Mouse (Mus musculus) splenic B cell, adult 2 months (primary cell): ENCODE measurements around the gene Arhgap28.
"Not testable (repeated sequence)": the region's sequence is repeated elsewhere in the genome, so short reads cannot be mapped to it uniquely, and the experiment has no call there.

Source experiments
- DNase-seq: peaks from one replicate; pipeline ENCODE4 v3.0.0-alpha.2; 2011; ENCODE audit warnings: low read depth, low spot score
- H3K27me3 ChIP-seq: 2 replicates; pipeline ENCODE4 v1.6.1; 2012; ENCODE audit warnings: mild to moderate bottlenecking, low read length, moderate library complexity, mixed read lengths; ENCODE audit not compliant: control insufficient read depth, poor library complexity, insufficient read depth, severe bottlenecking
- H3K36me3 ChIP-seq: 2 replicates; pipeline ENCODE4 v1.6.1; 2012; ENCODE audit warnings: mild to moderate bottlenecking, low read length, moderate library complexity, mixed read lengths; ENCODE audit not compliant: control insufficient read depth, poor library complexity, insufficient read depth, severe bottlenecking

Gene Arhgap28

GRCm38 (mm10) chr17:67899376-67899775 lies 104.5 kb downstream of the Arhgap28 start:
- H3K27me3 ChIP-seq, result no peaks in the 10 kb centered on the region
- DNase-seq, result no peak
- no peaks in the 10 kb centered on the region for H3K36me3 ChIP-seq

- no peaks in the 10 kb centered on the region for H3K36me3 ChIP-seq
- no peaks in the 10 kb centered on the region for H3K27me3 ChIP-seq
- no peak for DNase-seq
These were observed 107.5 kb downstream of the Arhgap28 start for GRCm38 (mm10) chr17:67896413-67896812.

- Histone ChIP-seq H3K36me3 (no peaks in the 10 kb centered on the region), H3K27me3 (no peaks in the 10 kb centered on the region)
- DNase-seq, result no peak
These were observed 114.2 kb downstream of the Arhgap28 start for GRCm38 (mm10) chr17:67889481-67890325.

- no peak for DNase-seq
- Histone ChIP-seq H3K36me3 (no peaks in the 10 kb centered on the region), H3K27me3 (no peaks in the 10 kb centered on the region)
These were observed 115.8 kb downstream of the Arhgap28 start for GRCm38 (mm10) chr17:67888081-67888480.

DNA sequence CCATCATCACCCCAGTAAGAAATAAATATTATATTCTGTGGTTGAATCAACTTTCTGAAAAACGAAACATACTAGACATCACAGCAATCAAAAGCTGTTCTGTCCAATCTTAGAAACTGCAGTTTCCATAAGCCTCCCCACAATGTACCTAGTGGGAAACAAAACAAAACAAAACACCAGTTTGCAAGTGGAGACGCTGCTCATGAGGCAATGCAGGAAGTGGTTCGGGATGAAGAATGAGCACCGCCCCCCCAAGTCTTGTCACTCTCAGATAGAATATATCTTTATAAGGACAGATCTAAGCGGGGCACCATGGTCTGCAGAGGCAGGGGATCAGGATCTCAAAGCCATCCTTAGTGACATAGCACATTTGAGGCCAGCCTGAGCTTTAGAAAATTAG lies 117.6 kb downstream of the Arhgap28 start:
- no peak for DNase-seq
- Histone ChIP-seq H3K36me3 (no peaks in the 10 kb centered on the region), H3K27me3 (no peaks in the 10 kb centered on the region)

GRCm38 (mm10) chr17:67877599-67877998 lies 126.3 kb downstream of the Arhgap28 start:
- no peak for DNase-seq
- H3K36me3 ChIP-seq, result no peaks in the 10 kb centered on the region
- H3K27me3 ChIP-seq, result no peaks in the 10 kb centered on the region

- Histone ChIP-seq H3K36me3 (no peaks in the 10 kb centered on the region), H3K27me3 (no peaks in the 10 kb centered on the region)
- DNase-seq, result no peak
These were observed 134.0 kb downstream of the Arhgap28 start for GRCm38 (mm10) chr17:67869731-67870601.

DNA sequence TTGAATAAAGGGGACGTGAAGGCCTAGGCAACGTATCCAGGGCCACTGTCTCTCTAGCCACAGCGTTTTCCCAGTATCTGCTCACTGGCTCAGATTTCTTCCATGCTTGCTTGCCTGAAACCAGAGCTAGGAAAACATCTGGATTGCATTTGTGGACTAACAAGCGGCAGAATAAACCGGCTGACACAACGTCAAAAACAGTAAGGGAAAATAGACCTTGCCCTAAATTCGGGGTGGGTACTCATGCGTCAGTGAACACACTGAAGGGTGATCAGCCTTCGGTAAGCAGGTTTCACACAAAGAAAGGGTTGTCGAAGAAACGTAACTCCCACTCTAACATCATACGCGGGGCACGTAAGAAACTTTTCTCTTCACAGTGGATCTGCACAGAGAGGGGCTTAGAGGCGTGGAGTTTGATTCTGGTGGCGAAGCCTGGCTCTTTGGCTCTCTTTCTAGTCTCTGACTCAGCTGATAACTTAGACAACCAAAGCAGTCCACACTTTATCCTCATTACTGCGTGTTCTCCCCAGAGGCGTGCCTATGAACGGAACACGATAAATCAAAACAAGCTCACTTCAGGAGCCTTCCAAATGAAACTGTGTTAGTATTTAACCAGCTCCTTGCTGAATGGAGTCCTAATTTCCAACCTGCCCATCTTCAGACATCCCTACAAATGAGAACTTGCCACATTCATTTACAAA lies 137.2 kb downstream of the Arhgap28 start:
- DNase-seq, result no peak
- Histone ChIP-seq H3K36me3 (no peaks in the 10 kb centered on the region), H3K27me3 (no peaks in the 10 kb centered on the region)

DNA sequence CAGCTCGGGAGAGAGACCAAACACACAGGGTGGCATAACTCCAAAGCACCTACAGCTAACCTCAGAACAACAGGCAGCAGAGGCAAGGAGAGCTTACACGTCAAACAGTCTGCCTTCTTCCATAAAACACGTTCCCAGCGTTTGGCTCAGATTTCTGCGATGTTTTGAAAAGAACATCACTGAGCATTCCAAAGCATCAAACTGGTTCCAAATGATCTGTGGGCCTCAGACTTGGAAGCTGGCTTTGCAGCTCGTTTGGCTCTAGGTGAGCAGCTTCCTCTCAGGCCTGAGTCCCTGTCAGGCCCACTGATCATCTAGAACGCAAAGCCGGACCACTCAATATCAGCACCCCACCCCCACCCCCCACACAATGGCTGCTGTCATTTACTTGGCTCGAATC lies 137.9 kb downstream of the Arhgap28 start:
- DNase-seq, result no peak
- H3K27me3 ChIP-seq, result no peaks in the 10 kb centered on the region
- H3K36me3 ChIP-seq, result no peaks in the 10 kb centered on the region

DNA sequence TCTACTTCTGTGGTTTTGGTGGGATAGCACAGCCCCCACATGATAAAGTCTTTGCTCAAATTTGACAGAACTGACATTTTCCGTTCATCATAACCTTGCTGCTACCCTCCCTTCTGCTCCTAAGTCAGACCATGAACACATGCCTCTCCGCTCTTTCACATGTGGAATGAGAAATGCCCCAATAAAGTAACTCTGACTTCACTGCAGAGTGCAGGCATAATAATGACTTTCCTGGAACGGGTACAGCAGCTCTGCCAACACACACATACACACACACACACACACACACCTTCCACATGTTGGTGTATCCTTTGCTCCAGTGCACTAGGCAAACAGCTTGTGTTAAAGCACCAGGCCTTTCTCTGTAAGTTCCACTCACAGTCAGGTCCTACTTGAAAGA lies 139.0 kb downstream of the Arhgap28 start:
- H3K36me3 ChIP-seq, result no peaks in the 10 kb centered on the region
- DNase-seq, result no peak
- H3K27me3 ChIP-seq, result no peaks in the 10 kb centered on the region

DNA sequence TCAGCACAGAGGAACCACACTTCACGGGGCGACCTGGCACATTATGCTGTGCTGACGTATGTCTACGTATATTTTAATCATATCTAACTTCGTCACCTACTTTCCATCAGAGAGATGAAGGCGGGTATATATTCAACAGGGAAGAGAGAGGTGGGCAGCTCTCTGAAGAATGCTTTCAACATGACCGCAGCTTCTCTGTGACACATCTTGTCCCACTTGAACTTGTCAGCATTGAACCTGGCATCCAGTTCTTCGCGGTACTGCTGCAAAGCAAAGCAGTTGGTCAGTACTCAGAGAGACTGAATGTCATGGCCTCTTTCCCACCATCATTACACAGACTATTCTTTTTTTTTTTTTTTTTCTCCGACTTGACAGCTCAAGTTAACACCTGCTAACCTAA lies 139.6 kb downstream of the Arhgap28 start:
- no peaks in the 10 kb centered on the region for H3K27me3 ChIP-seq
- no peaks in the 10 kb centered on the region for H3K36me3 ChIP-seq
- no peak for DNase-seq

DNA sequence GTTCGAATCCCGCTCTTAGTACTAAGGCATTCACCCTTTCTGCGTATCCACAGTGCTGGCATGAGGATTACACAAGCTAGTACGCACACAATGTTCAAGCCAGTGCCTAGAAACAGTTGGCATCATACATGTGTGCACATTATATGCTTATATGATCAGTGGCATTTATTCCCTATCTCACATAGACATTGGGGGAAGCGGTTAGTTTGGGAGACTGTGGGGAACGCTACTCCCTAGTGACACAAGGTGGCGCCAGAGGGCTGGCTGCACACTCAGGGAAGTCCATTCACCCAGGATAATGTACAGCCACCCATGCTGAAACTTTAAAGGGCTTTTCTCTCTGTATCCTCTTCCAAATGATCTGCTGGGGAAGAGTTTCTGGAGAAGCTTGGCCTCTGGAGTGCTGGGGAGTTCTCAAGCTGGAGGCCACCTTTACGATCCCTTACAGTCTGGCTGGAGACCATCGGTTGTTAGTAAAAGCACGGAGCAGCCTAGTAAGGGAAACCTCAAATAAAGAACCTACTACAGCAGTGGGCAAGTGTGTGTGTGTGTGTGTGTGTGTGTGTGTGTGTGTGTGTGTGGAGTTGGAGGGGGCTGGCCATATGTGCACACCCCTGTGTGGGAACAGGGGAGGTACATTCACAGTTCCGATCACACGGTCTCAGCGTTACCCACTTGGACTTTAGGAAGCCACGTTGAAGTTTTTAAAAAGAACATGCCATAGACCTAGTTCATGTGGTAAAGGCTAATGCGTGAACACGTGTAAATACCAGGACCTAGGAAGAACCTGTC lies 142.0 kb downstream of the Arhgap28 start:
- Histone ChIP-seq H3K27me3 (no peaks in the 10 kb centered on the region), H3K36me3 (no peaks in the 10 kb centered on the region)
- no peak for DNase-seq

DNA sequence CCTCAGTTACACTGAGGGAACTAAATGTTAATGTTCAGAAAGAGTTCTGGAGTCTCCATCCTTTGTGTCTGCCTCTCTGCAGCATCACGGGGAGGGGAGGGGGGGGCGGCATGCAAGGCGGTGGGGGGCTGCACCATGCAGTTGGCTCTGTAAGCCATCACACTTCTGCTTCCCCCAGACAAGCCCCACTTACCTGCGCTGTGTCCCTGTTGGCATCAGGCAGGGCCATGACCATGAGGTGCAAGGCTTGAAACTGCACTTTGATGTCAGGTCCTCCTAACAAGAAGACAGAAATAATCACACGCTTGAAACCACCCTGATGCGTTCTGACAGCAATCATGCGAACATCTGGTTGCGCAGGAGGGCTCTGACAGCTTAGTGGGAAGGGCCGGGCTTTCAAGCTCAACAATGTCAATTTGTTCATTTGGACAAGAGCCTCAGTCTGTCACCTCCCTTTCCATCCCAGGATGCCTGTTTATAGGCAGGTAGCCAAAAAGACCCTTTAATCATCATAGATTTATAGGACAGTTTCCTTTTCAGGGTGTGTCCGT lies 142.8 kb downstream of the Arhgap28 start:
- Histone ChIP-seq H3K27me3 (no peaks in the 10 kb centered on the region), H3K36me3 (no peaks in the 10 kb centered on the region)
- DNase-seq, result no peak

GRCm38 (mm10) chr17:67841494-67841893 lies 162.4 kb downstream of the Arhgap28 start:
- not testable (repeated sequence) for DNase-seq, H3K27me3 ChIP-seq, H3K36me3 ChIP-seq
